Mouse (Mus musculus) lung, adult 2 months (tissue): ENCODE data around the gene Agpat4. TPM values are rescaled to one million over a fixed set of nuclear protein-coding genes. Genes with fewer than 3 reads are reported as not detected.
"Not testable (repeated sequence)": the region's sequence is repeated elsewhere in the genome, so short reads cannot be mapped to it uniquely, and the experiment has no call there.

Experiments used
- DNase-seq: peaks from one replicate; pipeline ENCODE4 v3.0.0; 2022
- H3K4me1 ChIP-seq: fragments of 200-500 bp; 2 replicates; pipeline ENCODE4 v1.6.1; 2011; ENCODE audit warnings: low read length; ENCODE audit not compliant: control insufficient read depth, insufficient read depth
- H3K4me3 ChIP-seq: fragments of 200-500 bp; replicated peaks from 2 replicates; pipeline ENCODE3; 2011; ENCODE audit warnings: low read depth, mild to moderate bottlenecking, control low read depth, low read length; ENCODE audit errors: extremely low read depth
- CTCF ChIP-seq: fragments of 200-500 bp; IDR thresholded peaks from 2 replicates; pipeline ENCODE4 v1.5.1; 2011; ENCODE audit warnings: mild to moderate bottlenecking, low read length, control low read depth; ENCODE audit not compliant: insufficient read depth
- POLR2A ChIP-seq: fragments of 200-500 bp; IDR thresholded peaks from 2 replicates; pipeline ENCODE4 v1.6.1; 2011; ENCODE audit warnings: low read depth, mild to moderate bottlenecking, control low read depth, low read length, borderline replicate concordance; ENCODE audit errors: extremely low read depth
- WGBS: fragments of 180-500 bp; shearing (Covaris S2); methylation state at CpG from one replicate; pipeline ENCODE4 v1.1.7; 2018; 5-methylcytosine and 5-hydroxymethylcytosine counted together
- polyA plus RNA-seq: library from polyadenylated mRNA; depleted of rRNA; stranded (reverse); fragments of >200 nt; gene quantifications from 2 replicates; pipeline ENCODE4 v1.2.3, GENCODE M21; 2012

The Agpat4 gene
- polyA plus RNA-seq, 1 experiment = 50.7 TPM

DNA sequence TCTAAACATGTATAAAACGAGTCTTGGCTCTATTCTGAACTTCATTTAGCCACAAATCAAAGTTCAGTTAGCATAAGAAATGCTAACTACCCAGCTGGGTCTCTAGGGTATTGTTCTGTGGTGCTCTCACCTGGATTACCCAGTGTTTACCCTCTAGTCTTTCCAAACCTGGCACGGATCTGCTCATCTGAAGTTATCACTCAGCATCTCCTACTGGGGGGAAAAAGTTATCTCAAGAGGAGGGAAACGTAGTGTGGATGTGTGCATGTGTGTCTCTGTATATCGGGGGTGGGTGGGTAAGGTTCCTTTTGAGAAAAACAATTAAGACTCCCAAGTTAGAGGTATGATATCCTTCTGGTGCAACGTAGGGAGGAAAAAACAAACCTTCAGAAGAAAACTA, 1.8 kb downstream of the Agpat4 start:
- DNase-seq = no peak
- TF ChIP-seq POLR2A (no peak), CTCF (no peak)
- Histone ChIP-seq H3K4me3 (peak overlapping the region; percentile 20), H3K4me1 (peaks cover 8% of the 10 kb centered on the region)
- 27% methylated on average over 5 of the region's 5 CpGs for WGBS

DNA sequence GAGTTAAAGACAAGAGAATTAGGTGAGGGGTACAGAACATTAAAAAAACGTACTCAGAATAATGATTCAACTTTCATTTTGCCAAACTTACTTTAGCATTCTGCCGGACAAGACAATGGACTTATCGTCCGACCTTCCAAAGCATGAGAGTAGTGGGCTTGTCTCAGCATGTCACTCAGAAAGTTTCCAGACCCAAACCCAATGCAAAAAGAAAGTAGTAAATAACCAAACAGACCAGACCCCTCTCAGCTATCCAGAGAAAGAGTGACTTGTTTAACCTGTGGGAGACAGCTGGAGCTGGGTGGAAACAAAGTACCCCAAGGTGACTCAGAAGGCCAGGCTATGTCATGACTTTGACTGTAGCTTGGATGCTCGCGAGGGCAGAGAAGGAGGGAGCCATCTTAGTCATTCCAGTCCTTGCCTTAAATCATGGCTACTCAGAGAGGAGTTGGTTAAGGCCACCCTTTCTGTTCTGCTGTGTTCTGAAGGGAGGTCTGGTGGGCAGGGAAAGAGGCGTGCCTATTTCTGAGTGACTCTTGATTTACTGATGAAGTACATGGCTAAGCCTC, 2.8 kb downstream of the Agpat4 start:
- 82% methylated on average over 7 of the region's 7 CpGs for WGBS
- Histone ChIP-seq H3K4me3 (no peak overlapping the region), H3K4me1 (peaks cover 8% of the 10 kb centered on the region)
- no peak for TF ChIP-seq POLR2A
- TF ChIP-seq CTCF = no peak
- DNase-seq = no peak

- DNase-seq, H3K4me3 ChIP-seq, H3K4me1 ChIP-seq: not testable (repeated sequence)
- 77% methylated on average over 9 of the region's 9 CpGs for WGBS
Observed at GRCm38 (mm10) chr17:12122262-12122661, 3.8 kb downstream of the Agpat4 start.

DNA sequence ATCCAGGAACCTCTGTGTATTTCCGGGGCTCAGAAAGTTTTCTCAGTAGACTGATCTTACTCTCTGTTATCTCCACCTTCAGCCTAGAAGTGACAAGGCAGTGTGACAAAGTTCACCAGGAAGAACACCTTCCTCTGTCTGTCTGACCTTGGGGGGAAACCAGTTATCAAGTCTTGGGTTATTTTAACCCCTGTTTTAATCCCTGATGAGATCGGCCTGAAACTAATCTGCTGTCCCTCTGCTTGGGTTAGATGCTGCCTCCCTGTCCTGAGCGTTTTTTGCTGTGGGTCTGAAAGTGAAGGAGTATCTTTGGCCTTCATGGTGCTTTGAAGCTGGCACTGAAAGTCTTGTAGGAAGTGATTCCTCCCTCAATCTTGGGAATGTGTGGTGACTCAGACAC, 4.7 kb downstream of the Agpat4 start:
- DNase-seq = no peak
- Histone ChIP-seq H3K4me1 (peaks cover 8% of the 10 kb centered on the region), H3K4me3 (no peak overlapping the region)
- 65% methylated on average over 3 of the region's 3 CpGs for WGBS
- no peak for TF ChIP-seq CTCF

DNA sequence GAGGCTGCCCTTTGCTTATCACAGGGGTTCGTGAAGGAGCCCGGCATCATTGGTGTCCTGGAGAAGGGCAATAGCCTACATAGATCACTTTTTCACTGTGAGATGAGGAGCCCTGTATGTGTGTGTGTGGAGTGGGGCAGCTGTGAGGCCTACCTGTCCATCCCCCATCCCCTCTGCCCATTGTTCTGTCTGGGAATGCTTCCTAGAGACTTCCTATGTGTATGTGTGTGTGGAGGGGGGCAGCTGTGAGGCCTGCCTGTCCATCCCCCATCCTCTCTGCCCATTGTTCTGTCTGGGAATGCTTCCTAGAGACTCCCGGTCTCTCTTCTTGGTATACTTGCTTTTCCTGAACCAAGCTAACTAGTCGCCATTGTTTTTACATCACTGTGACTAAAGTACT, 8.6 kb downstream of the Agpat4 start:
- TF ChIP-seq POLR2A = no peak
- no peak for TF ChIP-seq CTCF
- peaks cover 7% of the 10 kb centered on the region for H3K4me1 ChIP-seq
- H3K4me3 ChIP-seq = no peak overlapping the region
- DNase-seq = no peak
- WGBS = 57% methylated on average over 4 of the region's 4 CpGs

GRCm38 (mm10) chr17:12128976-12129375, 10.5 kb downstream of the Agpat4 start:
- TF ChIP-seq POLR2A = no peak
- no peak for TF ChIP-seq CTCF
- WGBS = 89% methylated on average over 2 of the region's 2 CpGs
- no peak for DNase-seq
- Histone ChIP-seq H3K4me1 (peaks cover 7% of the 10 kb centered on the region), H3K4me3 (no peak overlapping the region)

GRCm38 (mm10) chr17:12131171-12131570, 12.7 kb downstream of the Agpat4 start:
- WGBS = 31% methylated on average over 5 of the region's 5 CpGs
- H3K4me1 ChIP-seq = peaks cover 11% of the 10 kb centered on the region
- no peak overlapping the region for H3K4me3 ChIP-seq
- no peak for DNase-seq
- TF ChIP-seq POLR2A (no peak), CTCF (no peak)

DNA sequence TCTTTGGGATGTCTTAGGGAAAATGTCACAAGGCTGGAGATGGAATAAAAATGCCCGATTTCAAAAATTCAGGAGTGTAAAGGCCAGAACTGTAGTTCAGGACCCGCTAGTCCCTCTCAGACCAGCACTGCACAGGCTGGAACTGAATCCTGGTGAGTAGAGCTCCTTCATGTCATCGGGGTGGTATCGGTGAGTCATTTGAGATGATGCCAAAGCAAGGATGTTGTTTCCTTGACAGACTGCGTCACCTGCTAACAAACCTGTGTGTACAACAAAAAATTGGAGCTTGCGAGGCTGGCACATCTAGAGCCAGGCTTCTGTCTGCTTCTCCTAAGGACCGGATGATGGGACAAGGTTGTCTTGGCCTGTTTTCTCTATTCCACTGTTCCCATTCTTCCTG, 13.1 kb downstream of the Agpat4 start:
- no peak for TF ChIP-seq POLR2A
- TF ChIP-seq CTCF = no peak
- 65% methylated on average over 7 of the region's 7 CpGs for WGBS
- DNase-seq = no peak
- H3K4me3 ChIP-seq = no peak overlapping the region
- H3K4me1 ChIP-seq = peaks cover 11% of the 10 kb centered on the region

DNA sequence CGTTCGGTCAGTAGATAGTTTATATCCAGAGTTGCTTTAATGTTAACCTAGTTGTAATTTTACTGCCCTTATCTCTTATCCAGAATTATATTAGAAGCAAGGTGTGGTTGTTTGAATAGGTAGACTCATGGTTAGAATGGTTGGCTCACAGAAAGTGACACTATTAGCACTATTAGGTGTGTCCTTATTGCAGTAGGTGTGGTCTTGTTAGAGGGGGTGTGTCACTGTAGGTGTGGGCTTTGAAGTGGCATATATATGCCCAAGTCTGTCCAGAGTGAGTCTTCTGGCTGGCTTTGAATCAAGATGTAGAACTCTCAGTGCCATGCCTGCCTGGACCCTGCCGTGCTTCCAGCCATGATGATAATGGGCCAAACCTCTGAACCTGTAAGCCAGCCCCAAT, 14.4 kb downstream of the Agpat4 start:
- DNase-seq = no peak
- Histone ChIP-seq H3K4me3 (no peak overlapping the region), H3K4me1 (peaks cover 11% of the 10 kb centered on the region)
- WGBS = 92% methylated on average over 3 of the region's 3 CpGs
- TF ChIP-seq CTCF (no peak), POLR2A (no peak)

- no peak for DNase-seq
- Histone ChIP-seq H3K4me3 (no peak overlapping the region), H3K4me1 (peaks cover 11% of the 10 kb centered on the region)
- TF ChIP-seq POLR2A (no peak), CTCF (no peak)
- 73% methylated on average over 8 of the region's 8 CpGs for WGBS
Observed at GRCm38 (mm10) chr17:12133985-12134384, 15.5 kb downstream of the Agpat4 start.

DNA sequence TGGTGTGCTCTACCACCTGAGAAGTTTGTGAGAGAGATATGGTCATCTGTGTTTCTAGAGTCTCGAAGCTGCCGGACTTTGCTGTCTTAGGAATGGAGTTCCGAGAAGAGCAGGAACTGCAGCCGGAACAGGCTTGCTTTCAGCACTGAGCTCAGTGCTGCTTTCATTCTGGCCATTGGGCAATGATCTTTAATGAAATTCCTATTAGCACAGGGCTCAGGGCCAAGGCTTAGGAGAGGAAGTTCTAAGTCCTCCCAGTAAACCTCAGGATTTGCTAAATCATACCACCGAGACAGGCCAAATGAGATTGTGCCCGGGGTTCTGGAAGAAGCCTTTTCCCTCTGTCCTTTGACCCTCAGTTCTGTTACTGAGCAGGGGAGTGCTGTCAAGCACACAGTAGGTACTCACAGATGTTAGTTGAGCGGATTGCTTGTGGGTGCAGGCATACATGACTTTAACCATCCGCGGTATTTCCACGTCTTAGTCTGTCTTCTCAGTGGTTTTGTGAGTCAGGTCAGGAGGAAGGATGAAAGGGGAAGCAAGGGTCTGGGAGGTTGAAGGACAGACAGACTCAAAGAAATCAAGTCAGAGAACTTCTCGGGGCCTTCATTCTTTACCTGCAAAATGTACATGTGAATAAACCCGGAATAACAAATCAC, 16.6 kb downstream of the Agpat4 start:
- WGBS = 73% methylated on average over 12 of the region's 12 CpGs
- no peak for DNase-seq
- no peak for TF ChIP-seq CTCF
- TF ChIP-seq POLR2A = no peak
- no peak overlapping the region for H3K4me3 ChIP-seq
- H3K4me1 ChIP-seq = peaks cover 11% of the 10 kb centered on the region
